Mouse (Mus musculus) forebrain, embryonic 12.5 days (tissue): ENCODE results near the gene Gm5678. TPM values are rescaled to one million over a fixed set of nuclear protein-coding genes. Genes with fewer than 3 reads are reported as not detected.

Experiments
- ATAC-seq: fragments of 200-750 bp; cut with Nextera tagmentation; 2 replicates; pipeline ENCODE4 v1.8.0; 2017; ENCODE audit warnings: moderate TSS enrichment; ENCODE audit not compliant: low FRiP score
- H3K27ac ChIP-seq: fragments of 300-500 bp; sonication (generic); 2 replicates; pipeline ENCODE4 v1.5.1; 2016; ENCODE audit warnings: mild to moderate bottlenecking
- H3K27me3 ChIP-seq: fragments of 300-500 bp; sonication (generic); 2 replicates; pipeline ENCODE4 v1.6.1; 2016; ENCODE audit warnings: mild to moderate bottlenecking
- H3K36me3 ChIP-seq: fragments of 300-500 bp; sonication (generic); replicated peaks from 2 replicates; pipeline ENCODE4 v1.6.1; 2016; ENCODE audit warnings: mild to moderate bottlenecking
- H3K4me1 ChIP-seq: fragments of 300-500 bp; sonication (generic); 2 replicates; pipeline ENCODE4 v1.6.1; 2016
- H3K4me2 ChIP-seq: fragments of 300-500 bp; sonication (generic); 2 replicates; pipeline ENCODE4 v1.6.1; 2016; ENCODE audit warnings: mild to moderate bottlenecking, moderate library complexity
- H3K4me3 ChIP-seq: fragments of 300-500 bp; sonication (generic); replicated peaks from 2 replicates; pipeline ENCODE4 v1.5.1; 2016; ENCODE audit warnings: mild to moderate bottlenecking
- H3K9ac ChIP-seq: fragments of 300-500 bp; sonication (generic); 2 replicates; pipeline ENCODE4 v1.6.1; 2016; ENCODE audit warnings: mild to moderate bottlenecking
- H3K9me3 ChIP-seq: fragments of 300-500 bp; sonication (generic); 2 replicates; pipeline ENCODE4 v1.6.1; 2016
- WGBS: fragments of 180-500 bp; shearing (Covaris S2); methylation state at CpG from one replicate; pipeline ENCODE4 v1.1.7; 2016; 5-methylcytosine and 5-hydroxymethylcytosine counted together
- polyA plus RNA-seq: library from polyadenylated mRNA; unstranded; fragments of >200 nt; fragmentation: Nextera tagmentation; extraction: Ambion mirVana; gene quantifications from 2 replicates; pipeline ENCODE4 v1.2.1, GENCODE M21; 2016

Gene Gm5678
- polyA plus RNA-seq, 1 experiment from 2014 or later, result not detected

- 88% methylated on average over 10 of the region's 10 CpGs for WGBS
- no peaks in the 10 kb centered on the region for H3K9me3 ChIP-seq
- no peak for ATAC-seq
- H3K27me3 ChIP-seq, result no peaks in the 10 kb centered on the region
- H3K27ac ChIP-seq, result no peak overlapping the region
- no peak overlapping the region for H3K4me3 ChIP-seq
- H3K36me3 ChIP-seq, result peaks cover 47% of the 10 kb centered on the region
- no peaks in the 10 kb centered on the region for H3K4me1 ChIP-seq
- no peak overlapping the region for H3K4me2 ChIP-seq
- H3K9ac ChIP-seq, result no peak overlapping the region
Measured at GRCm38 (mm10) chr16:93594448-93594847, 33.4 kb upstream of the Gm5678 start.

- Histone ChIP-seq H3K9ac (no peak overlapping the region), H3K4me3 (no peak overlapping the region), H3K4me1 (no peaks in the 10 kb centered on the region), H3K9me3 (no peaks in the 10 kb centered on the region), H3K27ac (no peak overlapping the region), H3K36me3 (peaks cover 36% of the 10 kb centered on the region), H3K27me3 (no peaks in the 10 kb centered on the region), H3K4me2 (no peak overlapping the region)
- no peak for ATAC-seq
- 89% methylated on average over 5 of the region's 5 CpGs for WGBS
Measured at GRCm38 (mm10) chr16:93595766-93596165, 32.1 kb upstream of the Gm5678 start.

- Histone ChIP-seq H3K4me3 (no peak overlapping the region), H3K9ac (no peak overlapping the region), H3K4me1 (no peaks in the 10 kb centered on the region), H3K27me3 (no peaks in the 10 kb centered on the region), H3K27ac (no peak overlapping the region), H3K4me2 (no peak overlapping the region), H3K36me3 (peaks cover 34% of the 10 kb centered on the region), H3K9me3 (no peaks in the 10 kb centered on the region)
- 95% methylated on average over 7 of the region's 7 CpGs for WGBS
- no peak for ATAC-seq
Measured at GRCm38 (mm10) chr16:93596807-93597206, 31.1 kb upstream of the Gm5678 start.

- Histone ChIP-seq H3K4me1 (no peaks in the 10 kb centered on the region), H3K36me3 (peaks cover 34% of the 10 kb centered on the region), H3K9ac (no peak overlapping the region), H3K27me3 (no peaks in the 10 kb centered on the region), H3K27ac (no peak overlapping the region), H3K9me3 (no peaks in the 10 kb centered on the region), H3K4me3 (no peak overlapping the region), H3K4me2 (no peak overlapping the region)
- ATAC-seq, result no peak
- 94% methylated on average over 9 of the region's 9 CpGs for WGBS
Measured at GRCm38 (mm10) chr16:93597551-93597950, 30.3 kb upstream of the Gm5678 start.

GRCm38 (mm10) chr16:93599461-93599860, 28.4 kb upstream of the Gm5678 start:
- Histone ChIP-seq H3K36me3 (peaks cover 25% of the 10 kb centered on the region), H3K27ac (no peak overlapping the region), H3K9me3 (no peaks in the 10 kb centered on the region), H3K9ac (no peak overlapping the region), H3K4me1 (peaks cover 8% of the 10 kb centered on the region), H3K27me3 (no peaks in the 10 kb centered on the region), H3K4me3 (no peak overlapping the region), H3K4me2 (no peak overlapping the region)
- WGBS, result 95% methylated on average over 6 of the region's 6 CpGs
- no peak for ATAC-seq

- 2% methylated on average over 55 of the region's 55 CpGs for WGBS
- Histone ChIP-seq H3K4me2 (peak within 1 kb of the TSS; percentile 90), H3K27me3 (peaks cover 4% of the 10 kb centered on the region; the same call in 1 of the 2 replicates), H3K4me1 (peaks cover 20% of the 10 kb centered on the region), H3K9ac (peak within 1 kb of the TSS; percentile 74), H3K36me3 (no peaks in the 10 kb centered on the region), H3K27ac (peak within 1 kb of the TSS; percentile 94), H3K9me3 (no peaks in the 10 kb centered on the region), H3K4me3 (peak within 1 kb of the TSS; percentile 62)
- peak; percentile 90 for ATAC-seq
Measured at GRCm38 (mm10) chr16:93603439-93604212, 24.3 kb upstream of the Gm5678 start, which contains the start of gene Setd4. Setd4 (minus strand) TSS chr16:93604063.

GRCm38 (mm10) chr16:93604481-93604969, 23.4 kb upstream of the Gm5678 start:
- ATAC-seq, result no peak
- Histone ChIP-seq H3K9me3 (no peaks in the 10 kb centered on the region), H3K27ac (peak overlapping the region; percentile 94), H3K36me3 (no peaks in the 10 kb centered on the region; the same call in 1 of the 2 replicates), H3K4me2 (peak overlapping the region; percentile 90), H3K27me3 (peaks cover 4% of the 10 kb centered on the region; the same call in 1 of the 2 replicates), H3K4me1 (peaks cover 26% of the 10 kb centered on the region), H3K9ac (peak overlapping the region; percentile 74), H3K4me3 (peak overlapping the region; percentile 62)
- 2% methylated on average over 16 of the region's 16 CpGs for WGBS

GRCm38 (mm10) chr16:93605553-93605952, 22.3 kb upstream of the Gm5678 start, which contains the start of gene Cbr1:
Cbr1 (plus strand) TSS chr16:93605853.
- H3K27ac ChIP-seq, result no peak within 1 kb of the TSS
- H3K4me2 ChIP-seq, result peak within 1 kb of the TSS; percentile 90
- H3K9ac ChIP-seq, result no peak within 1 kb of the TSS
- peak within 1 kb of the TSS; percentile 62 for H3K4me3 ChIP-seq
- no peak for ATAC-seq
- peaks cover 6% of the 10 kb centered on the region; the same call in 1 of the 2 replicates for H3K36me3 ChIP-seq
- peaks cover 26% of the 10 kb centered on the region for H3K4me1 ChIP-seq
- 69% methylated on average over 4 of the region's 4 CpGs for WGBS
- no peaks in the 10 kb centered on the region for H3K9me3 ChIP-seq
- peaks cover 4% of the 10 kb centered on the region; the same call in 1 of the 2 replicates for H3K27me3 ChIP-seq

GRCm38 (mm10) chr16:93606146-93606545, 21.8 kb upstream of the Gm5678 start:
- Histone ChIP-seq H3K27ac (no peak overlapping the region), H3K9ac (no peak overlapping the region), H3K36me3 (peaks cover 10% of the 10 kb centered on the region), H3K4me3 (no peak overlapping the region), H3K27me3 (peaks cover 4% of the 10 kb centered on the region; the same call in 1 of the 2 replicates), H3K9me3 (no peaks in the 10 kb centered on the region), H3K4me1 (peaks cover 26% of the 10 kb centered on the region), H3K4me2 (no peak overlapping the region)
- ATAC-seq, result no peak
- 91% methylated on average over 7 of the region's 7 CpGs for WGBS

- peak overlapping the region; percentile 64 for H3K27ac ChIP-seq
- under 1% methylated on average over 32 of the region's 32 CpGs for WGBS
Measured at GRCm38 (mm10) chr16:93607669-93608101, 20.2 kb upstream of the Gm5678 start.

GRCm38 (mm10) chr16:93608731-93609130, 19.2 kb upstream of the Gm5678 start:
- H3K27me3 ChIP-seq, result peaks cover 4% of the 10 kb centered on the region; the same call in 1 of the 2 replicates
- H3K4me3 ChIP-seq, result peak overlapping the region; percentile 63
- peak overlapping the region; percentile 76 for H3K4me2 ChIP-seq
- no peak for ATAC-seq
- no peak overlapping the region for H3K9ac ChIP-seq
- no peak overlapping the region for H3K27ac ChIP-seq
- peaks cover 23% of the 10 kb centered on the region for H3K4me1 ChIP-seq
- H3K9me3 ChIP-seq, result no peaks in the 10 kb centered on the region
- peaks cover 19% of the 10 kb centered on the region for H3K36me3 ChIP-seq
- WGBS, result 73% methylated on average over 8 of the region's 8 CpGs

More at GRCm38 (mm10) chr16:93607669-93608101, 20.2 kb upstream of the Gm5678 start:
- H3K9ac ChIP-seq, result peak overlapping the region; percentile 69
- peaks cover 26% of the 10 kb centered on the region for H3K4me1 ChIP-seq
- H3K4me3 ChIP-seq, result peak overlapping the region; percentile 63
- H3K9me3 ChIP-seq, result no peaks in the 10 kb centered on the region
- H3K27me3 ChIP-seq, result peaks cover 4% of the 10 kb centered on the region; the same call in 1 of the 2 replicates
- ATAC-seq, result peak; percentile 52
- H3K4me2 ChIP-seq, result peak overlapping the region; percentile 76
- peaks cover 19% of the 10 kb centered on the region for H3K36me3 ChIP-seq

GRCm38 (mm10) chr16:93609796-93610195, 18.1 kb upstream of the Gm5678 start:
- H3K36me3 ChIP-seq, result peaks cover 19% of the 10 kb centered on the region
- no peak overlapping the region for H3K27ac ChIP-seq
- H3K9me3 ChIP-seq, result no peaks in the 10 kb centered on the region
- ATAC-seq, result no peak
- H3K9ac ChIP-seq, result no peak overlapping the region
- H3K27me3 ChIP-seq, result peaks cover 4% of the 10 kb centered on the region; the same call in 1 of the 2 replicates
- H3K4me1 ChIP-seq, result peaks cover 15% of the 10 kb centered on the region
- no peak overlapping the region for H3K4me3 ChIP-seq
- no peak overlapping the region for H3K4me2 ChIP-seq
- 94% methylated on average over 4 of the region's 4 CpGs for WGBS
